Mouse (Mus musculus) G1E (cell line): ENCODE results near the gene Zfp710.

Experiments used
- CTCF ChIP-seq: IDR thresholded peaks from 2 replicates; pipeline ENCODE4 v1.5.1; 2012; ENCODE audit warnings: low read depth, low read length, inconsistent platforms, mixed read lengths
- GATA1 ChIP-seq: IDR thresholded peaks from 2 replicates; pipeline ENCODE4 v1.6.1; 2012; ENCODE audit warnings: borderline replicate concordance, low read length, inconsistent platforms, mixed read lengths
- GATA2 ChIP-seq: IDR thresholded peaks from 2 replicates; pipeline ENCODE4 v1.6.1; 2012; ENCODE audit warnings: low read depth, low read length, inconsistent platforms, borderline replicate concordance
- POLR2AphosphoS5 ChIP-seq: IDR thresholded peaks from 2 replicates; pipeline ENCODE4 v1.6.1; 2012; ENCODE audit warnings: low read depth, low read length, inconsistent platforms; ENCODE audit not compliant: insufficient replicate concordance
- TAL1 ChIP-seq: conservative IDR thresholded peaks from 2 replicates; pipeline ENCODE4 v1.6.1; 2012; ENCODE audit warnings: low read depth, low read length, inconsistent platforms, mixed read lengths

DNA sequence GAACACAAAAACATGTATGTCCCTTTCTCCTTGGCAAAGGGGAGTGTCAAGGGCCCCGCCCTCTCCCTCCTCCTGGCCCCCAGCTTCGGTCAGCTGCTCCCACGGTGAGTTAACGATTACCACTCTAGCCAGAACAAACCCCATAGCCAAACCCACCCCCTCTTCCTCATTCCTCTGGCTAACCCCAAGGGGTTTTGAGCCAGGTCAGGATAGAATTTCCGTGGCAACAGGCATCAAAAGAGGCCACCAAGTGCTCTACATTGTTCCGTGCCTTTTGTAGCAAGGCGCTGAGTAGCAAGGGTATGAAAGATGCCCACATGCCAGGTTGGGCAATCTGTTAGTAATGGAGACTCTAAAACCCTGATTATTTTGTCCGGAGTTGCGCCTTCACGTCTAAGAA lies 89.4 kb downstream of the Zfp710 start:
- no peak for TF ChIP-seq CTCF
- no peak for TF ChIP-seq POLR2AphosphoS5
- TF ChIP-seq TAL1, result no peak
- no peak for TF ChIP-seq GATA2
- TF ChIP-seq GATA1, result no peak
